Mouse (Mus musculus) urinary bladder, adult 2 months (tissue): ENCODE measurements around the gene Mfsd9. TPM values are rescaled to one million over a fixed set of nuclear protein-coding genes. Genes with fewer than 3 reads are reported as not detected.

Experiments used
- DNase-seq: peaks from one replicate; pipeline ENCODE4 v3.0.0; 2022; ENCODE audit warnings: low spot score
- polyA plus RNA-seq: library from polyadenylated mRNA; depleted of rRNA; stranded (reverse); fragments of >200 nt; gene quantifications from 2 replicates; pipeline ENCODE4 v1.2.3, GENCODE M21; 2012; rRNA removed

The Mfsd9 gene
- 2.8 and 3.4 TPM in 2 replicates for polyA plus RNA-seq

- DNase-seq, result peak; percentile 82
These were observed at the start of gene Mfsd9 for GRCm38 (mm10) chr1:40790324-40791141. Gene Mfsd9, minus strand, starts transcription at chr1:40790687.

DNA sequence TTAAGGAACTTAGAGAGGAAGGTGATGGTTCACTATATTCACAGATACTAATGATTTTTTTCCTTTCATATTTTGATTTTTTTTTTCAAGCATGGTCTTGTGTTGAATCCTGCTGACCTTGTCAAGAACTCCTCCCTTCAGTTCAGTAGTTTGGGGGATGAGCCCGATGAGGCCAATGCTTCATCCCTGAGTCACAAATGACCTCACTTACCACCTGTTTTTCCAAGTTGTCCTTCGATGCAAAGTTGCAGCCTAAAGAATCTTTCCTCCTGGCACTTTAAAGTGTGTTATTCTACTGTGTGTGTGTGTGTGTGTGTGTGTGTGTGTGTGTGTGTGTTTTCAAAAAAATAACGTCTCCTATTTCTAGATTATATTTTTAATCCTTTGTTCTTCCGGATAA lies 45.0 kb upstream of the Mfsd9 start:
- no peak for DNase-seq

- DNase-seq, result no peak
These were observed 40.4 kb upstream of the Mfsd9 start for GRCm38 (mm10) chr1:40830712-40831507.

DNA sequence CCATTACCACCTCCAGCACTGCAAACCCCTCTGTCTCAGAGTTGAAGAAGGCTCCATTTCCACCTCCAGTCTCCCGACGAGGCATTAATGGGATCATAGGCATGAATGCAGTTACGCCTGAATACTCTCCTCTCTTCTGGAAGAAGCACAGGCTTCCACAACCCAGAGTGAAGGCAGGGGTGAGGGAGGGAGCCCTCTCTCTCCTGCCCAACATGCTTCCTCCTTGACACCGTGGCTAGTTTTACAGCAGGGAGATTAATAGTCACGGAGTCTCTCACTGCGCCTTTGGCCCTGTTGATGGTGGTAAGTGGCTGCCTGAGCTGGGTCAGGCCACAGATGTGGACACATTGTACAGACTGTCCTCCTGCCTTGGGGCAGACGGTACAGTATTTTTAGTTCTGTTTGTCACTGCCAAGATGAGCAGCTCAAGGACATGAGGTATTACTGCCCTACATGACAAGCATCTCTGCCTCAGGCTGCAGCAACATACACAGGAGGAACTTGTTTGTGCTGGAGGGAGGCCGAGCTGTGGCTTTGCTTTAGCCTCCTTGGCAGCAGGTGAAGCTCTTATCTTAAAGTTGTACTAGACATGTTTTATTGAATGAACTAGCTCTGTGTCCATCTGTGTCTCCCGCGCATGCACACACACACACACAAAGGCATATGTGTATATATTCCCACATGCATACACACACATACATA lies 38.9 kb upstream of the Mfsd9 start:
- no peak for DNase-seq

DNA sequence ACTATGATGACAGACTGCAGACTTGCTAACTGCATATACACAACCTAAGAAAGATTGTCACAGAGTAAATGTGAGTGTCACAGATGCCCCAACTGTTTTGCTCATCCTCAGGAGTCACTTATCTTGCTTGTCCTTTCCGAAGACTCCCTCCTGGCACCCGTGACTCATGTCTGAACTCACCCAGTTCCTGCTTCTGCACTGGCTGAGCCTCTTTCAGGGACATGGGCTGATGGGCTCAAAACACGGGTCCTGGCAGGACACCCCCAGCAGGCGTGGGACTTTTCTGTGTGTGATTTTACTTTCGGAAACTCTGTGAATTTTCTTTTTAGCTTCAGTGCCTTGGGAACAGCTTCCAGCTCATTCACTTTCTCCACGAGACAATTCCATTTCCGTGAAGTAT lies 35.3 kb upstream of the Mfsd9 start:
- no peak for DNase-seq

DNA sequence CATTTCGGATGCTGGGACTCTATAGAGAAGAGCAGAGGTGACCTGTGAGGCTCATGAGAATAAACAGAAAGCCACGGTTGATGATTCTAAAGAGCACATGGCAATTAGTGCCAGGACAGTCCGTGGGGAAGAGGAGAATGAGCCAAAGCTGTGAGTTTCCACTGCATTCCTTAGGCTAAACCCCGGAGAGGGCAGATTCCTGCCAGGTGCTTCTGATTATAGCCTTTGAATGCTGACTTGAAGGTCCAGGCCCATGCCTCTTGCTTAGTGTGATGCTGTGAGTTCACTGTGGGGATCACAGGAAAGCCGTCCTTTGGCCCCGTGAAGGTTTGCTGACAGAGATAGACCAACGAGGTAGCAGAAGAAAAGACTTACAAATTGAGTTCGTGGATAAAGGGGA lies 34.4 kb upstream of the Mfsd9 start:
- DNase-seq, result no peak

GRCm38 (mm10) chr1:40824517-40824916 lies 34.0 kb upstream of the Mfsd9 start:
- no peak for DNase-seq

- DNase-seq, result no peak
These were observed 24.8 kb upstream of the Mfsd9 start for GRCm38 (mm10) chr1:40815071-40815845.

GRCm38 (mm10) chr1:40808643-40809042 lies 18.2 kb upstream of the Mfsd9 start:
- no peak for DNase-seq

GRCm38 (mm10) chr1:40805891-40806290 lies 15.4 kb upstream of the Mfsd9 start:
- no peak for DNase-seq

DNA sequence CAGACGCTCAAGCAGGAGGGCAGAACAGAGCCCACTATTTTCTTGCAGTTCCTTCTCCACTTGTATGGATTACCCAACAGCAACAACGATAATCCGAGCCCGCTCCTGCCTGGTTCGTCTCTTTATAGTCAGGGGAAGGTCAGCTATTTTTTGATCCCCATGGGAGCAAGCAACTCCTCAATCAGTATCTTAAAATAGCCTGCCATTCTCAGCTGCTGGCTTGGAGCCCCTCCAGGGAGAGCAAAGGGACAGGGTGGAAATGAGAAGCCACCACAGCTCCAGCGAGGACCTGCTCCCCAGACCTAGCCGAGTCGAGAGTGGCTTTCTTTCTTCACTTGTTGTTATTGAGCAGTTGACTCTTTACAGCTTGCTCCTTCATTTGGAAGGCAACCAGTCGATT lies 14.9 kb upstream of the Mfsd9 start, which contains the start of gene Tmem182:
TSS of gene Tmem182 (plus strand) at position 251 of the 400 bp plus-strand sequence.
- DNase-seq, result no peak

GRCm38 (mm10) chr1:40804118-40804517 lies 13.6 kb upstream of the Mfsd9 start:
- no peak for DNase-seq

DNA sequence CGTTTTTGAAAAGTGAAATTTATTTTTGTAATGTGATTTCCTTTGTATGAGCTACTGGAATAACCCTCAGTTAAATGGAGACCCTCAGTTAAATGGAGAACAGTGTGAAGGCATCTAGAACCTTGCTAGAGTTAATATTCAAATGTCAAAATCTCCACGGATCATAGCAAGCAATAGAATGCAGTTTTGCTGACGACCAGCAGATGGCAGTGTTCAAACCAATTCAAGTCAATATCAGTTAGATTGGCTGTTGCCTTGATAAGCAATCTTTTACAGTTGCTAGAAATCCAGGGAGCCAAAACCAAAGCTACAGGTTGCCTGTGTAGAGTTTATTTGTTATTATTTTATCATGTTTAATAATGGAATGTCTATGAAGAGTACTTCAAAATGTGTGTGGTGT lies 12.3 kb upstream of the Mfsd9 start:
- no peak for DNase-seq

DNA sequence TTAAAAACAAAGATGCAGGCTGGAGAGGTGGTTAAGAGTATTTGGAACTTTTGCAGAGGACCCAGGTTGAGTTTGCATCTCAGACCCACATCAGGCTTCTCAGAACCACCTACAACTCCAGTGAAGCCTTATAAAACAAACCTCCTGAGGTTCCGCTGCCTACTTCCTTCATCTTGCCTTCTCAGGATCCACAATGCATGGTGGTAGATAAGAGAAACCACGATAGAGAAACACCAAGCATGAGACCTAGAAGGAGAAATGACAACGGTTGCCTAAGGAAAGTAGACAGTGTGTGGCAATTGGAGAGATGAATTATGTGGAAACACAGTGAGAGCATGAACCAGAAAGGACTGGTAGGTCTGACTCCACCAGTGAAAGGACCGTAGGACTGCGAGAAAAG lies 10.4 kb upstream of the Mfsd9 start:
- DNase-seq, result no peak

GRCm38 (mm10) chr1:40799121-40799520 lies 8.6 kb upstream of the Mfsd9 start:
- DNase-seq, result no peak

DNA sequence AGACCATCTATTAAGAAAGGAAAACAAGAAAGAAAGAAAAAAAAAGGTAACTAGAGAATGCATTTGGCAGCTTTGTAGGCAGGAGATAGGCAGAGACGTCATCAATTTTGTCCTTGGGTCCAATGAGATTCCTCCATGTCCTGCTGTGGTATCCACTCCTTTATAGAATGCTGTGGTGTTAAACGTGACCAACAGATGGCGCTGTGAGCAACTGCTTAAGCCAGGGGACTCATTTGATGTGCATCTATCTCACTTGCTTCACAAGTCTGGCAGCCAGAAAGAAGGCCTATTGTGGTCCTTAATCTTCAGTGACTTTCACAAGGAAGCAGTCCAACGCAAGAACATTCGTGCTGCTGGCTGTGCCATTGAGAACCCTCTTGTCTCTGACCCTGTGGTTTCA lies 6.9 kb upstream of the Mfsd9 start:
- no peak for DNase-seq

GRCm38 (mm10) chr1:40795508-40795907 lies 5.0 kb upstream of the Mfsd9 start:
- no peak for DNase-seq

- DNase-seq, result no peak
These were observed 737 bp downstream of the Mfsd9 start for GRCm38 (mm10) chr1:40789666-40790233.

GRCm38 (mm10) chr1:40788956-40789355 lies 1.5 kb downstream of the Mfsd9 start:
- no peak for DNase-seq

GRCm38 (mm10) chr1:40785876-40786445 lies 4.5 kb downstream of the Mfsd9 start:
- no peak for DNase-seq

- no peak for DNase-seq
These were observed 6.2 kb downstream of the Mfsd9 start for GRCm38 (mm10) chr1:40784306-40784705.
